Mouse (Mus musculus): ENCODE measurements at regions not wholly inside any gene's neighbourhood (a gene's known extent, or its start where the extent isn't known, plus 50 kb on each side); places are given as distances from the start of the nearest gene placed in this dataset.

- Histone ChIP-seq H3K9ac (no peak overlapping the region), H3K27me3 (peaks cover 81% of the 10 kb centered on the region), H3K4me1 (replicated peaks) (peaks cover 22% of the 10 kb centered on the region), H3K27ac (replicated peaks) (no peak overlapping the region), H3K4me2 (no peak overlapping the region), H3K36me3 (no peaks in the 10 kb centered on the region), H3K9me3 (no peaks in the 10 kb centered on the region), H3K4me3 (no peak overlapping the region)
- no peak for ATAC-seq (ENCODE audit: low read depth)
These were observed 210.5 kb upstream of the Prok2 start for GRCm38 (mm10) chr6:99936716-99937115.

- Histone ChIP-seq H3K4me2 (no peak overlapping the region), H3K27me3 (peaks cover 67% of the 10 kb centered on the region), H3K9ac (no peak overlapping the region), H3K4me1 (replicated peaks) (peaks cover 22% of the 10 kb centered on the region), H3K4me3 (no peak overlapping the region), H3K36me3 (no peaks in the 10 kb centered on the region), H3K27ac (replicated peaks) (no peak overlapping the region), H3K9me3 (no peaks in the 10 kb centered on the region)
- 88% methylated on average over 4 of the region's 4 CpGs for WGBS
- no peak for ATAC-seq (ENCODE audit: low read depth)
These were observed 209.2 kb upstream of the Prok2 start for GRCm38 (mm10) chr6:99935373-99935772.

GRCm38 (mm10) chr6:99934394-99934793 lies 208.2 kb upstream of the Prok2 start:
- Histone ChIP-seq H3K4me1 (replicated peaks) (peaks cover 18% of the 10 kb centered on the region), H3K27me3 (peaks cover 67% of the 10 kb centered on the region), H3K4me2 (no peak overlapping the region), H3K9ac (no peak overlapping the region), H3K9me3 (no peaks in the 10 kb centered on the region), H3K36me3 (no peaks in the 10 kb centered on the region), H3K27ac (replicated peaks) (no peak overlapping the region), H3K4me3 (no peak overlapping the region)
- no peak for ATAC-seq (ENCODE audit: low read depth)
- WGBS = 83% methylated on average over 5 of the region's 5 CpGs

GRCm38 (mm10) chr6:99933404-99933803 lies 207.2 kb upstream of the Prok2 start:
- peaks cover 64% of the 10 kb centered on the region for H3K27me3 ChIP-seq
- ATAC-seq (ENCODE audit: low read depth) = no peak
- no peak overlapping the region for H3K4me3 ChIP-seq
- 76% methylated on average over 5 of the region's 5 CpGs for WGBS
- H3K4me2 ChIP-seq = no peak overlapping the region
- no peak overlapping the region for H3K27ac ChIP-seq (replicated peaks)
- no peak overlapping the region for H3K9ac ChIP-seq
- no peaks in the 10 kb centered on the region for H3K36me3 ChIP-seq
- peaks cover 11% of the 10 kb centered on the region; the same call in 1 of the 2 replicates for H3K4me1 ChIP-seq (replicated peaks)
- H3K9me3 ChIP-seq = no peaks in the 10 kb centered on the region

GRCm38 (mm10) chr6:99932923-99933322 lies 206.7 kb upstream of the Prok2 start:
- ATAC-seq (ENCODE audit: low read depth) = no peak
- no peak overlapping the region for H3K27ac ChIP-seq (replicated peaks)
- WGBS = 51% methylated on average over 2 of the region's 2 CpGs

GRCm38 (mm10) chr6:99932405-99932804 lies 206.2 kb upstream of the Prok2 start:
- Histone ChIP-seq H3K4me1 (replicated peaks) (peaks cover 18% of the 10 kb centered on the region; the same call in 1 of the 2 replicates), H3K9me3 (no peaks in the 10 kb centered on the region), H3K4me3 (no peak overlapping the region), H3K36me3 (no peaks in the 10 kb centered on the region), H3K27me3 (peaks cover 62% of the 10 kb centered on the region), H3K9ac (no peak overlapping the region), H3K27ac (replicated peaks) (no peak overlapping the region), H3K4me2 (no peak overlapping the region)
- no peak for ATAC-seq (ENCODE audit: low read depth)
- WGBS = 71% methylated on average over 6 of the region's 6 CpGs

More at GRCm38 (mm10) chr6:99932923-99933322, 206.7 kb upstream of the Prok2 start:
- Histone ChIP-seq H3K4me2 (no peak overlapping the region), H3K27me3 (peaks cover 62% of the 10 kb centered on the region), H3K4me3 (no peak overlapping the region), H3K36me3 (no peaks in the 10 kb centered on the region), H3K9me3 (no peaks in the 10 kb centered on the region), H3K9ac (no peak overlapping the region), H3K4me1 (replicated peaks) (peaks cover 16% of the 10 kb centered on the region; the same call in 1 of the 2 replicates)

- no peak overlapping the region for H3K9ac ChIP-seq
- peaks cover 18% of the 10 kb centered on the region; the same call in 1 of the 2 replicates for H3K4me1 ChIP-seq (replicated peaks)
- no peak overlapping the region for H3K4me2 ChIP-seq
- ATAC-seq (ENCODE audit: low read depth) = no peak
- H3K36me3 ChIP-seq = no peaks in the 10 kb centered on the region
- no peak overlapping the region for H3K4me3 ChIP-seq
- H3K9me3 ChIP-seq = no peaks in the 10 kb centered on the region
- WGBS = 79% methylated on average over 4 of the region's 4 CpGs
- no peak overlapping the region for H3K27ac ChIP-seq (replicated peaks)
- peaks cover 63% of the 10 kb centered on the region for H3K27me3 ChIP-seq
These were observed 205.4 kb upstream of the Prok2 start for GRCm38 (mm10) chr6:99931588-99931987.

GRCm38 (mm10) chr6:99930316-99930715 lies 204.1 kb upstream of the Prok2 start:
- no peak overlapping the region for H3K9ac ChIP-seq
- H3K4me2 ChIP-seq = no peak overlapping the region
- 92% methylated on average over 6 of the region's 6 CpGs for WGBS
- no peak for ATAC-seq (ENCODE audit: low read depth)
- H3K4me1 ChIP-seq (replicated peaks) = peaks cover 18% of the 10 kb centered on the region; the same call in 1 of the 2 replicates
- H3K4me3 ChIP-seq = no peak overlapping the region
- no peaks in the 10 kb centered on the region for H3K9me3 ChIP-seq
- H3K27ac ChIP-seq (replicated peaks) = no peak overlapping the region
- no peaks in the 10 kb centered on the region for H3K36me3 ChIP-seq
- H3K27me3 ChIP-seq = peaks cover 66% of the 10 kb centered on the region

GRCm38 (mm10) chr6:99927933-99928555 lies 201.9 kb upstream of the Prok2 start:
- no peaks in the 10 kb centered on the region for H3K36me3 ChIP-seq
- ATAC-seq (ENCODE audit: low read depth) = no peak

GRCm38 (mm10) chr6:99924181-99924580 lies 198.0 kb upstream of the Prok2 start:
- H3K27ac ChIP-seq (replicated peaks) = no peak overlapping the region
- no peaks in the 10 kb centered on the region for H3K9me3 ChIP-seq
- H3K4me2 ChIP-seq = no peak overlapping the region
- WGBS = 32% methylated on average over 8 of the region's 8 CpGs
- no peak overlapping the region for H3K9ac ChIP-seq
- no peak overlapping the region for H3K4me3 ChIP-seq
- no peak for ATAC-seq (ENCODE audit: low read depth)
- no peaks in the 10 kb centered on the region for H3K36me3 ChIP-seq
- peaks cover 15% of the 10 kb centered on the region for H3K4me1 ChIP-seq (replicated peaks)
- peaks cover 67% of the 10 kb centered on the region for H3K27me3 ChIP-seq

More at GRCm38 (mm10) chr6:99927933-99928555, 201.9 kb upstream of the Prok2 start:
- Histone ChIP-seq H3K4me2 (no peak overlapping the region), H3K9ac (no peak overlapping the region), H3K9me3 (no peaks in the 10 kb centered on the region), H3K4me1 (replicated peaks) (peaks cover 15% of the 10 kb centered on the region), H3K27me3 (peaks cover 61% of the 10 kb centered on the region), H3K4me3 (no peak overlapping the region), H3K27ac (replicated peaks) (no peak overlapping the region)
- WGBS = 32% methylated on average over 10 of the region's 10 CpGs

GRCm38 (mm10) chr6:99921966-99922365 lies 195.8 kb upstream of the Prok2 start:
- no peaks in the 10 kb centered on the region for H3K36me3 ChIP-seq
- H3K9me3 ChIP-seq = no peaks in the 10 kb centered on the region
- 71% methylated on average over 5 of the region's 5 CpGs for WGBS
- H3K4me1 ChIP-seq (replicated peaks) = peaks cover 9% of the 10 kb centered on the region
- H3K27ac ChIP-seq (replicated peaks) = no peak overlapping the region
- ATAC-seq (ENCODE audit: low read depth) = no peak
- no peak overlapping the region for H3K4me3 ChIP-seq
- H3K9ac ChIP-seq = no peak overlapping the region
- H3K4me2 ChIP-seq = no peak overlapping the region
- peaks cover 63% of the 10 kb centered on the region for H3K27me3 ChIP-seq

- Histone ChIP-seq H3K36me3 (no peaks in the 10 kb centered on the region), H3K9me3 (no peaks in the 10 kb centered on the region), H3K9ac (no peak overlapping the region), H3K27me3 (peaks cover 53% of the 10 kb centered on the region), H3K4me3 (no peak overlapping the region), H3K4me2 (no peak overlapping the region), H3K4me1 (replicated peaks) (peaks cover 21% of the 10 kb centered on the region), H3K27ac (replicated peaks) (no peak overlapping the region)
- WGBS = 73% methylated on average over 7 of the region's 7 CpGs
- ATAC-seq (ENCODE audit: low read depth) = no peak
These were observed 193.8 kb upstream of the Prok2 start for GRCm38 (mm10) chr6:99919816-99920562.

Data from neural tube, embryonic 13.5 days (tissue).